Mouse (Mus musculus) cerebellum, adult 11 months (tissue): ENCODE data around the gene Hhex.

Source experiments
- DNase-seq: peaks from one replicate; pipeline ENCODE4 v3.0.0; 2022

The Hhex gene

GRCm38 (mm10) chr19:37455528-37455927 lies 20.9 kb downstream of the Hhex start:
- no peak for DNase-seq

- no peak for DNase-seq
These were observed 21.4 kb downstream of the Hhex start for GRCm38 (mm10) chr19:37455961-37456360.

- DNase-seq, result no peak
These were observed 23.4 kb downstream of the Hhex start for GRCm38 (mm10) chr19:37458013-37458412.

GRCm38 (mm10) chr19:37466403-37466802 lies 31.8 kb downstream of the Hhex start:
- no peak for DNase-seq

- no peak for DNase-seq
These were observed 32.4 kb downstream of the Hhex start for GRCm38 (mm10) chr19:37466978-37467377.

- no peak for DNase-seq
These were observed 34.4 kb downstream of the Hhex start for GRCm38 (mm10) chr19:37468841-37469566.

GRCm38 (mm10) chr19:37471680-37472079 lies 37.1 kb downstream of the Hhex start:
- no peak for DNase-seq

GRCm38 (mm10) chr19:37472589-37472988 lies 38.0 kb downstream of the Hhex start:
- DNase-seq, result no peak

GRCm38 (mm10) chr19:37481704-37482103 lies 47.1 kb downstream of the Hhex start:
- no peak for DNase-seq

GRCm38 (mm10) chr19:37482556-37483187 lies 48.1 kb downstream of the Hhex start:
- no peak for DNase-seq

- no peak for DNase-seq
These were observed 50.2 kb downstream of the Hhex start for GRCm38 (mm10) chr19:37484787-37485186.

- DNase-seq, result no peak
These were observed 52.2 kb downstream of the Hhex start for GRCm38 (mm10) chr19:37486801-37487200.

- DNase-seq, result no peak
These were observed 53.3 kb downstream of the Hhex start for GRCm38 (mm10) chr19:37487811-37488475.

GRCm38 (mm10) chr19:37488608-37489262 lies 54.1 kb downstream of the Hhex start:
- DNase-seq, result no peak
